Mouse (Mus musculus) stomach, embryonic 14.5 days (tissue): ENCODE results near the gene Spn. TPM values are rescaled to one million over a fixed set of nuclear protein-coding genes. Genes with fewer than 3 reads are reported as not detected.

Experiments
- ATAC-seq: fragments of 200-750 bp; cut with Nextera tagmentation; 2 replicates; pipeline ENCODE4 v1.8.0; 2017; ENCODE audit warnings: low read depth, moderate TSS enrichment; ENCODE audit not compliant: insufficient number of reproducible peaks, insufficient read depth, low FRiP score
- H3K27ac ChIP-seq: fragments of 300-500 bp; sonication (generic); 2 replicates; pipeline ENCODE4 v1.5.1; 2014; ENCODE audit warnings: mild to moderate bottlenecking, low read length, moderate library complexity, mixed read lengths
- H3K27me3 ChIP-seq: fragments of 300-500 bp; sonication (generic); 2 replicates; pipeline ENCODE4 v1.6.1; 2014; ENCODE audit warnings: low read length, control low read depth, mixed read lengths; ENCODE audit not compliant: control insufficient read depth, insufficient read depth
- H3K36me3 ChIP-seq: fragments of 300-500 bp; sonication (generic); 2 replicates; pipeline ENCODE4 v1.6.1; 2014; ENCODE audit warnings: mild to moderate bottlenecking, control low read depth, low read length, moderate library complexity, mixed read lengths; ENCODE audit not compliant: control insufficient read depth, insufficient read depth
- H3K4me1 ChIP-seq: fragments of 300-500 bp; sonication (generic); 2 replicates; pipeline ENCODE4 v1.6.1; 2014; ENCODE audit warnings: low read length, control low read depth, mixed read lengths; ENCODE audit not compliant: control insufficient read depth, insufficient read depth
- H3K4me2 ChIP-seq: fragments of 300-500 bp; sonication (generic); replicated peaks from 2 replicates; pipeline ENCODE4 v1.6.1; 2014; ENCODE audit warnings: low read depth, low read length, control low read depth
- H3K4me3 ChIP-seq: fragments of 300-500 bp; sonication (generic); 2 replicates; pipeline ENCODE4 v1.5.1; 2014; ENCODE audit warnings: low read depth, low read length, control low read depth
- H3K9ac ChIP-seq: fragments of 300-500 bp; sonication (generic); replicated peaks from 2 replicates; pipeline ENCODE4 v1.6.1; 2014; ENCODE audit warnings: low read depth, mild to moderate bottlenecking, control low read depth, low read length, moderate library complexity, mixed read lengths
- H3K9me3 ChIP-seq: fragments of 300-500 bp; sonication (generic); 2 replicates; pipeline ENCODE4 v1.6.1; 2016; ENCODE audit warnings: low read depth, low read length, control low read depth; ENCODE audit not compliant: control insufficient read depth
- WGBS: fragments of 180-500 bp; shearing (Covaris S2); extraction: QIAGEN DNeasy Blood & Tissue Kit; methylation state at CpG from one replicate; pipeline ENCODE4 v1.1.7; 2014; 5-methylcytosine and 5-hydroxymethylcytosine counted together
- polyA plus RNA-seq: library from polyadenylated mRNA; unstranded; fragments of >200 nt; fragmentation: Nextera tagmentation; extraction: Ambion mirVana; gene quantifications from 2 replicates; pipeline ENCODE4 v1.2.1, GENCODE M21; 2014

Gene Spn
- polyA plus RNA-seq, 1 experiment from 2014 or later = 0.33 TPM

DNA sequence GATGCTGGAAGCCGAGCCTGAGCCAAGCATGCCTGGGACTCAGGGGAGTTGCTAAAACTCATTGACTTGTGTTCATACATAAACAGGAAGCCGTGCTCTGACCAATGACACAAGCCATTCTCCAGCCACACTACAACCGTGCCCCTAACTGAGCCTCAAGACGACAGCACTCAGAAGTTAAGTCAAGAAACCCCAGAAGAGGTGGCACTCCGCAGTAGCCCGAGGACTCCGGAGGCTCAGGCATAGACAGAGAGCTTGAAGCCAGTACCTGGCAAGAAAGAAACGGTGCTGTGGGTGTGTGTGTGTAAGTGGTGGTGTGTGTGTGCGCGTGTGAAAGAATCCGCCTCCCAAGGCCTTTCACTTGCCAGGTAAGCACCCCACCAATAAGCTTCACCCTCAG is 22.7 kb downstream of the Spn start:
- Histone ChIP-seq H3K4me2 (no peak overlapping the region), H3K9ac (no peak overlapping the region), H3K36me3 (no peaks in the 10 kb centered on the region), H3K4me1 (no peaks in the 10 kb centered on the region), H3K9me3 (no peaks in the 10 kb centered on the region), H3K27me3 (no peaks in the 10 kb centered on the region), H3K4me3 (no peak overlapping the region), H3K27ac (no peak overlapping the region)
- WGBS = 74% methylated on average over 11 of the region's 11 CpGs
- ATAC-seq = no peak

DNA sequence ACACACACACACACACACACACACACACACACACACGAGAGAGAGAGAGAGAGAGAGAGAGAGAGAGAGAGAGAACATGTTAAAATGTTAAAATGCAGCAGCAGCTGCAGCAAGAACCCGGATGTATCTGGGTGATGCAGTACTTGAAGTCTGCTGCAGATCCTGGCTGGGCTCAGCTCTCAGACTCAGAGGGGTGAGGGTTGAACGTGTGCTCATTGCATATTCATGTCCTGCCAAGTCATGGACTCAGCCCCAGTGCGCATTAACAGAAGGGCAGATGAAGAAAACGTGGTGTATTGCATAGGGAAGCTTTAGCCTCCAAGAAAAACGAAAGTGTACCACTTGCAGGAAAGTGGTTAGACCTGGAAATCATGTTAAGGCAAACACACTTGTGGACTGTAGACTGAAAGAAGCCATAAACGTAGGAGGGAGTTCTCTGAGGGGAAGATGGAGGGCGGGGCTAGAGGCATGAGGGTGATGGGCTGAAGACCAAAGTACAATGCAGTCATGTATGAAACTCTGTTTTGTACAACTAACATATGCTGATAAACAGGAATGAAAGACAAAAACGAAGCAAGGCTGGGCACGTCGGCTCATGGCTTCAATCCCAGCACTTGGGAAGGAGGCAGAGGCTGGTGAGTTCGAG is 23.9 kb downstream of the Spn start:
- no peaks in the 10 kb centered on the region for H3K9me3 ChIP-seq
- no peaks in the 10 kb centered on the region for H3K4me1 ChIP-seq
- no peak overlapping the region for H3K4me2 ChIP-seq
- 51% methylated on average over 12 of the region's 12 CpGs for WGBS
- H3K27me3 ChIP-seq = no peaks in the 10 kb centered on the region
- no peak for ATAC-seq
- no peaks in the 10 kb centered on the region for H3K36me3 ChIP-seq
- no peak overlapping the region for H3K27ac ChIP-seq
- no peak overlapping the region for H3K9ac ChIP-seq
- H3K4me3 ChIP-seq = no peak overlapping the region

DNA sequence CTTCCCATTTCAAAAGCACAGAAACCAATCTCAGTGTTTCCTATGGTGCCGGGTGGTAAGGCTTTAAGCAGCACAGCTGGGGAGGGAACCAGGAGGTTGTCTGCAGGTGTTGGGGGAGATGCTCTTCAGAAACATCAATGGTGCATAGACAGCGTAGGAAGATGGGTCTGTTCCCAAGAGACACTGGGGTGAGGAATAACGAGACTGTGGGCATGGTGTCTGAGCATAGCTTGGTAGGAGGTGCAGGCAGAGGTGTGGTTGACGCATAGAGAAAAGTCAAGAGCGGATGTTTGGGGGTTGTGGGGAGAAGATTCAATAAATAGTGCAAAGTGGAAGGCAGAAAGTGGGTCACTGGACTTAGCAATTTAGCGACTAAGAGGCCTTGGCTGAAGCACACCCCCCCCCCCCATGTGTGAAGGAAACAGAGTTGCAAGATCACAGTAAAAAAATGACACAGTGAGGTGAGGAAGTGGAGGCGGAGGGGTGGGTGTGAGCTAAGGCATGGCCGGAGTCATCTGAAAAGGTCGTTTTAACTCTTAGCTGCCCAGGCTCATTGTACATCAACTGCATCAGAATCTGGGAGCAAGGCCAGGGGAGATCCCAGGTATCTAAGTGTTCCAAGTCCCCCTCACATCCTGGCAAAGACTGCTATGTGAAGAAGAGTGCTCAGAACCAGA is 24.6 kb downstream of the Spn start:
- Histone ChIP-seq H3K4me2 (no peak overlapping the region), H3K9ac (no peak overlapping the region), H3K4me3 (no peak overlapping the region), H3K27me3 (no peaks in the 10 kb centered on the region), H3K27ac (no peak overlapping the region), H3K4me1 (no peaks in the 10 kb centered on the region), H3K36me3 (no peaks in the 10 kb centered on the region), H3K9me3 (no peaks in the 10 kb centered on the region)
- ATAC-seq = no peak
- 29% methylated on average over 9 of the region's 9 CpGs for WGBS

DNA sequence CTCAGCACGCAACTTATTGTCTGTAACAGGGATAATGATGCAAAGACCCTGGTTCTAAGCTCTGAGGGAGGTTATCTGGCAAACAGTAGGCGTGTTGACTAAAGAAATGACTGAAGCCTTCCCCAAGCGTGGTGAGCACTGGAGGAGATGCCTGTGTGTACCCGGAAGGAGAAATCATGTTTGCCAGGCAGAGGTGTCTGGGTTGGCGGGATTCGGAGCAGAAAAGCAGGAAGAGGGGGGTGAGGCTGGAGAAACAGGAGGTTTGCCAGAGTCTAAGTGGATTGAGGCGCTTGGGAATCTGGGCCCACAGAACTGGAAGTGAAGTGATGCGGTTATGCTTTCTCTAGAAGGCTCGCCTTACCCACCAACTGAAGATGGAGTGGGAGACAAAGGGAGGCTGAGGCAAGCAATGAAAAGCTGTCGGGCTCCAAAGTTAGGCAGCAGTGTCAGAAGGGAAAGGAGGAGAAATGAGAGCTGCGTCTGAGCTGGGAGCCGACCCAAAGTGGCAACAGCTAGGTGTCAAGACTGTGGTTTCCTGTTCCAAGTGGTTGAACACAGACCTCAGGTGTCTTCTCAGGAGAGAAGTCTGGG is 25.3 kb downstream of the Spn start:
- Histone ChIP-seq H3K4me1 (no peaks in the 10 kb centered on the region), H3K9ac (no peak overlapping the region), H3K36me3 (no peaks in the 10 kb centered on the region), H3K9me3 (no peaks in the 10 kb centered on the region), H3K4me3 (no peak overlapping the region), H3K27me3 (no peaks in the 10 kb centered on the region), H3K4me2 (no peak overlapping the region), H3K27ac (no peak overlapping the region)
- ATAC-seq = no peak
- WGBS = 73% methylated on average over 12 of the region's 12 CpGs

DNA sequence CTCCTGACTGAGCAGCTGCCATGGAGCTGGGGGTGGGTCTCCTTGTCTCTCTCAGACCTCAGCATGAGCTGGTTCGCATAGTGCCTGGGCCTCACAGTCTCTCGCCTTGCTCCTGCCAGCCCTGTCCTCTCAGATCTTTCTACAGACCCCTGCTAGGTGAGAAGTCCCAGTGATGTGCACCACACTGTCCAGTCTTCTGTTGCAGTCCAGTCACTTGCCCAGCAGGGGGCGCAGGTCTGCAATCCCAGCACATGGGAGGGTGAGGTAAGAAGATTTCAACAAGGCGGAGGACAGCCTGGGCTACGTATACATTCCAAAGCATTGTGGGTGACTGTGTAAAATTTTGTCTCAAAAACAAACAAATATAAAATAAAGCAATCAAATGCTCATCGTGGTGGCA is 26.2 kb downstream of the Spn start:
- no peak overlapping the region for H3K9ac ChIP-seq
- no peak overlapping the region for H3K4me3 ChIP-seq
- H3K36me3 ChIP-seq = no peaks in the 10 kb centered on the region
- H3K4me2 ChIP-seq = no peak overlapping the region
- H3K27me3 ChIP-seq = no peaks in the 10 kb centered on the region
- no peak for ATAC-seq
- no peaks in the 10 kb centered on the region for H3K4me1 ChIP-seq
- H3K27ac ChIP-seq = no peak overlapping the region
- no peaks in the 10 kb centered on the region for H3K9me3 ChIP-seq
- WGBS = 41% methylated on average over 6 of the region's 6 CpGs

DNA sequence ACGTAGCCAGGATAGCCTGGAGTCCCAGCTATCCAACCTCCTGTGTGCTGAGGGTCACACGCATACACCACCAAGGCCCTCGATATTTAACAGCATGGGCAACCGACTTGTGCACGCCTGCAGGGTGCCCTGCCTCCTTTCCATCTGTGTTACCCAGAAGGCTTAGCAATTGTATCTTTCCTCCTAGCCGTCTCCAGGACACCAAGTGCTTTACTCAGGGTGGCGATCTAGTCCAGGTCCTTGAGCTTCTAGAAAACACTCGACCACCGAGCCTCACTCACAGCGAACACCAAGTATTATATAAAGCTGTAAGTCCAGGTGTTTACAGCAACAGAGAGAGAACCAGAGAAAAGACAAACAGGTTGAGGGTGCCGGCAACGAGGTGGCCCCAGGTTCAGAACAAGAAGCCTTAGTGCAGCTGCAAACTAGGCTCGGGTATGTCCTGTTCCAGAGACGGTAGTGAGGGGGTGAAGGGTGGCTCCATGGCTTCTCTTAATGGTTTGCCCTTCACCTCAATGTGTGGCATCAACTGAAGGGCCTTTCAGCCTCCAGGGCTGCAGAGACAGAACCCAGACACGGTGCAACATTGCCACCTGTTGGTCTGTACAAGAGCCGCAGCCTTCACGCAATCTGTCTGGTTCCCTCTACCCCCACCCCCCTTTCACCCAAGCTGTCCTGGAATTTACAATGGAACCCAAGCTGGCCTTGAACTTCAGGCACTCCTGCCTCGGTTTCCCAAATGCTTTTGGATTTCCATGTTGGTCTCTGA is 27.2 kb downstream of the Spn start:
- Histone ChIP-seq H3K27ac (no peak overlapping the region), H3K9ac (no peak overlapping the region), H3K4me2 (no peak overlapping the region), H3K9me3 (no peaks in the 10 kb centered on the region), H3K36me3 (no peaks in the 10 kb centered on the region), H3K4me1 (no peaks in the 10 kb centered on the region), H3K4me3 (no peak overlapping the region), H3K27me3 (no peaks in the 10 kb centered on the region)
- no peak; the same call in 1 of the 2 replicates for ATAC-seq
- WGBS = 44% methylated on average over 18 of the region's 18 CpGs

DNA sequence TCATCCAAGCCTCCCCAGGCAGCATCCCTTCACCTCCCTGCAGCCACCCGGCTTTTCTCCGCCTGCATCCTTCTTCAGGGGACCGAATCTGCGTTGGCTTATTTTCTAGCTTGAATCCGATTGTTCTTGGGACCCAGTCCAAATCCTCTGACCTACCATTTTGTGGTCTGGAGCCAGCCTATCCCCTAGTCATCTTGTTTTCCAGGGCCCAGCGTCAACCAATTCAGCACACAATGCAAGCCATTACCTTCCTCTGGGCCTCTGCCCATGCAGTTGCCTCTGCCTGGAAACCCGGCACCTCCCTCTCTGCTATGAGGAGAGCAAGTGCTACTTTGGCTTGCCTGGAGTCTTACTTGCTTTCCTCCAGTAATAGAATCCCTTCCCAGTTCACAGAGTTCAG is 32.1 kb downstream of the Spn start:
- H3K36me3 ChIP-seq = no peaks in the 10 kb centered on the region
- no peaks in the 10 kb centered on the region for H3K27me3 ChIP-seq
- no peaks in the 10 kb centered on the region for H3K9me3 ChIP-seq
- no peak overlapping the region for H3K4me3 ChIP-seq
- H3K4me1 ChIP-seq = no peaks in the 10 kb centered on the region
- no peak overlapping the region for H3K27ac ChIP-seq
- no peak overlapping the region for H3K4me2 ChIP-seq
- 71% methylated on average over 7 of the region's 7 CpGs for WGBS
- no peak for ATAC-seq
- H3K9ac ChIP-seq = no peak overlapping the region

DNA sequence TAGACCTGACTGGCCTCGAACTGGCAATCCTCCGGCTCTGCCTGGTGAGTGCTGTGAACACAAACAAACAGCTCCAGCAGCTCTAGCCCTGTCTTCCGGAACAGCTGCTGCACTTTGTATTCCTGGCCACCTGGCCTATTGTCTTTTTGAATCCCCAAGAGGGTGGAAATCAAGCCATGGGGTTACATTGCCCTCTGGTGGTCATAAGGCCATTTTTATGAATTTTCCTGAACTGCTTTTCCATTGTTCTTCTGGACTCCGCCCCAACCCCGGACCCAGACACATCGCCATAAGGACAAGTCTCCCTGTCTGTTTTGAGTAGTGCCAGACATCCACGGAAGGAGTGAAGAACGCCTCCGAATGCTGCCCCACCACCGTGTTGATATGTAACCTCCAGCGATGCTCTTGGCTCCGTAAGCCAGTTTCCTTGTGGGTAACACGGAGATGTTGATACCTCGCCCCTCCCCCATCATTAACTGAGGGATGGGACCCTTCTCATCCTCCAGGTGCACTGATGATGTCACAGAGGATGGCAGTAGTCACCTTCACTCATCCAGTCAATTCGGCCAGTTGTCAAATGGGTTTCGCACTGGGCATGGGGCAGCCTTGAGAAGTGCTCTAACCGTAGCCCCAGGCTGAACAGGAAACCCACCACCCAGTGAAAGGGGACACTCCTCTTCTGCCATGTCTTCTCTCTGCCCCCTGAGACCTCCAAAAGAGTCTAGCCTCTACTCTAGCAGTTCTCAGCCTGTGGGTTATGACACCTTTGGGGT is 32.9 kb downstream of the Spn start:
- H3K36me3 ChIP-seq = no peaks in the 10 kb centered on the region
- peak overlapping the region; percentile 38; the same call in 1 of the 2 replicates for H3K9ac ChIP-seq
- H3K4me3 ChIP-seq = peak overlapping the region; percentile 26
- no peaks in the 10 kb centered on the region for H3K4me1 ChIP-seq
- H3K27ac ChIP-seq = no peak overlapping the region
- no peaks in the 10 kb centered on the region for H3K27me3 ChIP-seq
- no peaks in the 10 kb centered on the region for H3K9me3 ChIP-seq
- WGBS = 13% methylated on average over 17 of the region's 17 CpGs
- peak overlapping the region; percentile 49 for H3K4me2 ChIP-seq
- ATAC-seq = peak; percentile 88
